Mouse (Mus musculus) liver, embryonic 16.5 days (tissue): ENCODE measurements around the gene Dhps. TPM values are rescaled to one million over a fixed set of nuclear protein-coding genes. Genes with fewer than 3 reads are reported as not detected.

Experiments
- microRNA-seq: library from miRNA; unstranded; fragments of <30 nt; microRNA quantifications from one replicate; pipeline ENCODE4, GENCODE M21; 2016
- polyA plus RNA-seq: library from polyadenylated mRNA; unstranded; fragments of >200 nt; fragmentation: Nextera tagmentation; extraction: Ambion mirVana; gene quantifications from 2 replicates; pipeline ENCODE4 v1.2.1, GENCODE M21; 2015

Gene Dhps
- polyA plus RNA-seq, 1 experiment from 2014 or later, result 23.5 TPM

Small RNAs within 50 kb of the gene (microRNA-seq; reads per million reads assigned to microRNA genes)
- gene Gm23388 (8.4 reads per million, percentile 24 among the genes with 10 or more reads in this experiment), gene Mir7070 (1.5 reads per million)

Other genes starting within 250 kb of the Dhps start
- 2.5 and 3.0 TPM in 2 replicates for gene Dand5, start 248.9 kb upstream of the Dhps start, polyA plus RNA-seq
- 41.5 and 41.9 TPM in 2 replicates for gene Gadd45gip1, start 240.2 kb upstream of the Dhps start, polyA plus RNA-seq
- 294 and 307 TPM in 2 replicates for gene Rad23a, start 231.1 kb upstream of the Dhps start, polyA plus RNA-seq
- gene Calr, start 224.8 kb upstream of the Dhps start, polyA plus RNA-seq, result 473 and 480 TPM in 2 replicates
- 52.7 and 53.1 TPM in 2 replicates for gene Farsa, start 214.8 kb upstream of the Dhps start, polyA plus RNA-seq
- gene Syce2, start 199.6 kb upstream of the Dhps start, polyA plus RNA-seq, result 41.2 and 47.8 TPM in 2 replicates
- 65.7 and 73.0 TPM in 2 replicates for gene Gcdh, start 177.8 kb upstream of the Dhps start, polyA plus RNA-seq
- gene Klf1, start 169.8 kb upstream of the Dhps start, polyA plus RNA-seq, result 394 and 409 TPM in 2 replicates
- gene Dnase2a, start 163.2 kb upstream of the Dhps start, polyA plus RNA-seq, result 12.5 and 13.6 TPM in 2 replicates
- 0.09 and 0.15 TPM in 2 replicates for gene Mast1, start 134.4 kb upstream of the Dhps start, polyA plus RNA-seq
- 0.20 and 0.44 TPM in 2 replicates for gene Rtbdn, start 124.8 kb upstream of the Dhps start, polyA plus RNA-seq
- gene Gm49661, start 102.3 kb upstream of the Dhps start, polyA plus RNA-seq, result 0.45 and 1.4 TPM in 2 replicates
- gene Prdx2, start 102.2 kb upstream of the Dhps start, polyA plus RNA-seq, result 1,724 and 1,773 TPM in 2 replicates
- 91.6 and 98.1 TPM in 2 replicates for gene Rnaseh2a, start 102.0 kb upstream of the Dhps start, polyA plus RNA-seq
- gene Junb, start 93.0 kb upstream of the Dhps start, polyA plus RNA-seq, result 10.6 and 16.5 TPM in 2 replicates
- 8.5 and 9.5 TPM in 2 replicates for gene Hook2, start 81.2 kb upstream of the Dhps start, polyA plus RNA-seq
- gene Best2, start 57.2 kb upstream of the Dhps start, polyA plus RNA-seq, result not detected in 2 replicates
- 48.6 and 55.8 TPM in 2 replicates for gene Asna1, start 46.5 kb upstream of the Dhps start, polyA plus RNA-seq
- gene Trir, start 44.9 kb upstream of the Dhps start, polyA plus RNA-seq, result 49.2 and 50.0 TPM in 2 replicates
- 17.7 and 17.8 TPM in 2 replicates for gene Tnpo2, start 34.8 kb upstream of the Dhps start, polyA plus RNA-seq
- gene Fbxw9, start 11.7 kb upstream of the Dhps start, polyA plus RNA-seq, result 10.3 and 10.4 TPM in 2 replicates
- not detected in 2 replicates for gene Gm5741, start 3.8 kb upstream of the Dhps start, polyA plus RNA-seq
- gene Wdr83os, start 9.0 kb downstream of the Dhps start, polyA plus RNA-seq, result 56.0 and 58.2 TPM in 2 replicates
- gene Wdr83, start 9.5 kb downstream of the Dhps start, polyA plus RNA-seq, result 22.0 and 23.6 TPM in 2 replicates
- gene Man2b1, start 11.5 kb downstream of the Dhps start, polyA plus RNA-seq, result 38.7 and 44.4 TPM in 2 replicates
- gene Zfp791, start 51.3 kb downstream of the Dhps start, polyA plus RNA-seq, result 2.6 and 3.4 TPM in 2 replicates
- not detected in 2 replicates for gene Cks1brt, start 80.2 kb downstream of the Dhps start, polyA plus RNA-seq
- gene Olfr371, start 154.2 kb downstream of the Dhps start, polyA plus RNA-seq, result not detected in 2 replicates
- 68.3 and 78.3 TPM in 2 replicates for gene Orc6, start 227.9 kb downstream of the Dhps start, polyA plus RNA-seq
- gene Vps35, start 228.0 kb downstream of the Dhps start, polyA plus RNA-seq, result 88.1 and 93.8 TPM in 2 replicates